Mouse (Mus musculus) E14TG2a.4 (cell line): ENCODE results near the gene Stap1.

Source experiments
- CTCF ChIP-seq: conservative IDR thresholded peaks from 2 replicates; pipeline ENCODE4 v1.5.1; 2014; ENCODE audit warnings: low read length
- NANOG ChIP-seq: IDR thresholded peaks from 2 replicates; pipeline ENCODE4 v1.6.1; 2014; ENCODE audit warnings: borderline replicate concordance, low read length, mixed read lengths
- POU5F1 ChIP-seq: IDR thresholded peaks from 2 replicates; pipeline ENCODE4 v1.6.1; 2014; ENCODE audit warnings: low read length, borderline replicate concordance

DNA sequence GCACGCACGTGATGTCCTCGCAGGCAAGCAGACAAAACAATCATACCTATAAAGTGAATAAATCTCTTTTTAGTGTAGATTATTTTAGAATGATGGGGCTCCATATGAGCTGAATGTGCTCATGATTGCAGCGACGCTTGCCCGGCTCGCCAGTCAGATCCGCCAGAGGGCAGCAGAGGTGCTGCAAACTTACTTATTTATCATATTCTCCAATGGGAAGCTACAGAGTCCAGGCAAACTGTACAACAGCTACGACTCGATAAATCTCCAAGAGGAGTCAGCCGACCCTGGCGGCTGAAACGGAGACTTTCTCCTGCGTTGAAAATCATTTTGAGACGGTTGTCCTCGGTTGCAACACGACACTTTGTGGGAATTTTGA lies 5.0 kb upstream of the Stap1 start:
- TF ChIP-seq POU5F1 (no peak), CTCF (peak; percentile 79), NANOG (no peak)
